Mouse (Mus musculus) central nervous system, embryonic 14 days (tissue): ENCODE measurements around the gene Manea. TPM values are rescaled to one million over a fixed set of nuclear protein-coding genes. Genes with fewer than 3 reads are reported as not detected.

Source experiments
- polyA plus RNA-seq: library from polyadenylated mRNA; depleted of rRNA; stranded (reverse); fragments of >200 nt; gene quantifications from 2 replicates; pipeline ENCODE4 v1.2.3, GENCODE M21; 2012; rRNA removed

Manea gene
- 8.4 and 8.5 TPM in 2 replicates for polyA plus RNA-seq

DNA sequence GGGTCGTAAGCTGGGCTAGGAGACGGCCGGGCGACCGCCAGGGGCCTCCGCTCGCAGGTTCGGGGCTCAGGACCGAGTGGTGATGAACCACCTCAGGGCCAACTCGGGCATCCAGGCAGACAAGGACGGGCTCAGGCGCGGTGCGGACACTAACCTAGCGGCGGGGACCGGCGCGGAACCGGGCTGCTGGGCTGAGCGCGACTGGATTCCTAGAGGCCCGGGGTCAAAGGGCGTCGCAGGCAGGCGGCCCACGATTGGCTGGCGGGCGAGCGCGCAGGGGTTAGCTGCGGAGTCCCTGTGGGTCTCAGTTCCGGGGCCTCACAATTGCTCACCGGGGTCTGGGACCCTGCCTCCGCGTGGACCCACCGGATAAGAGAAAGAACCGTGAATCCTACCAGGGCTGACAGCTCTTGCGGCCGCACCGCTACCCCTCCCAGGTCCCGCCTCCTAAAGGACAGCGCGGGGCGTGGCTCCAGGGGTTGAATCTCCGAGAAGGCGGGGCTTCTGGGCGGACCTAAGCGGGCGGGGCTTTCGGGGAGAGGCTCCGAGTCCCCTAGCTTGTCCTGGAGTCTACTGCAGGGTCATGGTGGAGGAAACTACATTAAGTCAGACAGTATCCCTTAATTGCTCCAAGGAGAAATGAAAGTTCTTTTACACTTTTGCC, at the start of gene Manea:
Gene Manea (minus strand): TSS at position 449 of the 664 bp plus-strand sequence.

